Mouse (Mus musculus): ENCODE data around the gene Fgf14. TPM values are rescaled to one million over a fixed set of nuclear protein-coding genes. Genes with fewer than 3 reads are reported as not detected.
"Not testable (repeated sequence)": the region's sequence is repeated elsewhere in the genome, so short reads cannot be mapped to it uniquely, and the experiment has no call there.

Fgf14 gene
- polyA plus RNA-seq, 1 experiment from 2014 or later, result 0.59 TPM

- not testable (repeated sequence) for H3K4me2 ChIP-seq; H3K36me3 ChIP-seq (ENCODE audit: control insufficient read depth, insufficient read depth, low read length)
Observed at GRCm38 (mm10) chr14:124535376-124535775, 141.6 kb downstream of the Fgf14 start.

GRCm38 (mm10) chr14:124532051-124532450 is 144.9 kb downstream of the Fgf14 start:
- no peak overlapping the region for H3K4me2 ChIP-seq
- no peaks in the 10 kb centered on the region for H3K9me3 ChIP-seq (replicated peaks; ENCODE audit: control insufficient read depth, low read length)
- no peaks in the 10 kb centered on the region for H3K4me1 ChIP-seq (ENCODE audit: control insufficient read depth, insufficient read depth, low read length)
- ATAC-seq (replicated peaks; ENCODE audit: insufficient number of reproducible peaks, low FRiP score, low TSS enrichment), result no peak
- no peaks in the 10 kb centered on the region for H3K27me3 ChIP-seq (ENCODE audit: control insufficient read depth, insufficient read depth, low read length)
- H3K4me3 ChIP-seq (ENCODE audit: low read depth, low read length), result no peak overlapping the region
- no peaks in the 10 kb centered on the region for H3K36me3 ChIP-seq (ENCODE audit: control insufficient read depth, insufficient read depth, low read length)
- no peak overlapping the region for H3K9ac ChIP-seq (ENCODE audit: low read depth, low read length)
- 68% methylated on average over 1 of the region's 1 CpGs for WGBS (ENCODE audit: insufficient replicate concordance)
- no peak overlapping the region for H3K27ac ChIP-seq (ENCODE audit: low read depth, low read length)

More at GRCm38 (mm10) chr14:124535376-124535775, 141.6 kb downstream of the Fgf14 start:
- H3K27me3 ChIP-seq (ENCODE audit: control insufficient read depth, insufficient read depth, low read length); H3K4me1 ChIP-seq (ENCODE audit: control insufficient read depth, insufficient read depth, low read length); H3K27ac ChIP-seq (ENCODE audit: low read depth, low read length); H3K9ac ChIP-seq (ENCODE audit: low read depth, low read length); H3K9me3 ChIP-seq (replicated peaks; ENCODE audit: control insufficient read depth, low read length); ATAC-seq (replicated peaks; ENCODE audit: insufficient number of reproducible peaks, low FRiP score, low TSS enrichment); H3K4me3 ChIP-seq (ENCODE audit: low read depth, low read length): not testable (repeated sequence)
- WGBS (ENCODE audit: insufficient replicate concordance), result 68% methylated on average over 2 of the region's 2 CpGs

GRCm38 (mm10) chr14:124512009-124512408 is 164.9 kb downstream of the Fgf14 start:
- no peak for ATAC-seq (replicated peaks; ENCODE audit: insufficient number of reproducible peaks, low FRiP score, low TSS enrichment)
- no peaks in the 10 kb centered on the region for H3K36me3 ChIP-seq (ENCODE audit: control insufficient read depth, insufficient read depth, low read length)
- 75% methylated on average over 1 of the region's 1 CpGs for WGBS (ENCODE audit: insufficient replicate concordance)

GRCm38 (mm10) chr14:124488971-124489370 is 188.0 kb downstream of the Fgf14 start:
- Histone ChIP-seq H3K4me1 (ENCODE audit: control insufficient read depth, insufficient read depth, low read length) (no peaks in the 10 kb centered on the region), H3K4me2 (no peak overlapping the region), H3K9me3 (replicated peaks; ENCODE audit: control insufficient read depth, low read length) (no peaks in the 10 kb centered on the region), H3K27ac (ENCODE audit: low read depth, low read length) (no peak overlapping the region), H3K4me3 (ENCODE audit: low read depth, low read length) (no peak overlapping the region), H3K36me3 (ENCODE audit: control insufficient read depth, insufficient read depth, low read length) (no peaks in the 10 kb centered on the region), H3K27me3 (ENCODE audit: control insufficient read depth, insufficient read depth, low read length) (no peaks in the 10 kb centered on the region), H3K9ac (ENCODE audit: low read depth, low read length) (no peak overlapping the region)
- WGBS (ENCODE audit: insufficient replicate concordance), result 81% methylated on average over 1 of the region's 1 CpGs
- no peak for ATAC-seq (replicated peaks; ENCODE audit: insufficient number of reproducible peaks, low FRiP score, low TSS enrichment)

More at GRCm38 (mm10) chr14:124512009-124512408, 164.9 kb downstream of the Fgf14 start:
- H3K4me1 ChIP-seq (ENCODE audit: control insufficient read depth, insufficient read depth, low read length), result no peaks in the 10 kb centered on the region
- no peak overlapping the region for H3K9ac ChIP-seq (ENCODE audit: low read depth, low read length)
- H3K9me3 ChIP-seq (replicated peaks; ENCODE audit: control insufficient read depth, low read length), result no peaks in the 10 kb centered on the region
- no peaks in the 10 kb centered on the region for H3K27me3 ChIP-seq (ENCODE audit: control insufficient read depth, insufficient read depth, low read length)
- H3K4me2 ChIP-seq, result no peak overlapping the region
- no peak overlapping the region for H3K27ac ChIP-seq (ENCODE audit: low read depth, low read length)
- H3K4me3 ChIP-seq (ENCODE audit: low read depth, low read length), result no peak overlapping the region

- ATAC-seq (replicated peaks; ENCODE audit: insufficient number of reproducible peaks, low FRiP score, low TSS enrichment), result no peak
- Histone ChIP-seq H3K36me3 (ENCODE audit: control insufficient read depth, insufficient read depth, low read length) (no peaks in the 10 kb centered on the region), H3K4me3 (ENCODE audit: low read depth, low read length) (no peak overlapping the region), H3K4me1 (ENCODE audit: control insufficient read depth, insufficient read depth, low read length) (no peaks in the 10 kb centered on the region), H3K9ac (ENCODE audit: low read depth, low read length) (no peak overlapping the region), H3K4me2 (no peak overlapping the region), H3K27me3 (ENCODE audit: control insufficient read depth, insufficient read depth, low read length) (no peaks in the 10 kb centered on the region), H3K27ac (ENCODE audit: low read depth, low read length) (no peak overlapping the region), H3K9me3 (replicated peaks; ENCODE audit: control insufficient read depth, low read length) (no peaks in the 10 kb centered on the region)
- WGBS (ENCODE audit: insufficient replicate concordance), result 78% methylated on average over 1 of the region's 1 CpGs
Observed at GRCm38 (mm10) chr14:124485261-124485660, 191.7 kb downstream of the Fgf14 start.

- H3K36me3 ChIP-seq (ENCODE audit: control insufficient read depth, insufficient read depth, low read length), result no peaks in the 10 kb centered on the region
- H3K9me3 ChIP-seq (replicated peaks; ENCODE audit: control insufficient read depth, low read length), result no peaks in the 10 kb centered on the region
- no peak for ATAC-seq (replicated peaks; ENCODE audit: insufficient number of reproducible peaks, low FRiP score, low TSS enrichment)
- H3K4me3 ChIP-seq (ENCODE audit: low read depth, low read length), result no peak overlapping the region
- no peak overlapping the region for H3K9ac ChIP-seq (ENCODE audit: low read depth, low read length)
- H3K4me1 ChIP-seq (ENCODE audit: control insufficient read depth, insufficient read depth, low read length), result no peaks in the 10 kb centered on the region
- H3K27me3 ChIP-seq (ENCODE audit: control insufficient read depth, insufficient read depth, low read length), result no peaks in the 10 kb centered on the region
- H3K4me2 ChIP-seq, result no peak overlapping the region
- no peak overlapping the region for H3K27ac ChIP-seq (ENCODE audit: low read depth, low read length)
- 64% methylated on average over 2 of the region's 2 CpGs for WGBS (ENCODE audit: insufficient replicate concordance)
Observed at GRCm38 (mm10) chr14:124474066-124474667, 202.8 kb downstream of the Fgf14 start.

- no peak overlapping the region for H3K27ac ChIP-seq (ENCODE audit: low read depth, low read length)
- 63% methylated on average over 2 of the region's 2 CpGs for WGBS (ENCODE audit: insufficient replicate concordance)
- no peaks in the 10 kb centered on the region for H3K36me3 ChIP-seq (ENCODE audit: control insufficient read depth, insufficient read depth, low read length)
- no peak overlapping the region for H3K4me3 ChIP-seq (ENCODE audit: low read depth, low read length)
- H3K4me2 ChIP-seq, result no peak overlapping the region
- no peak for ATAC-seq (replicated peaks; ENCODE audit: insufficient number of reproducible peaks, low FRiP score, low TSS enrichment)
- H3K9me3 ChIP-seq (replicated peaks; ENCODE audit: control insufficient read depth, low read length), result no peaks in the 10 kb centered on the region
- H3K4me1 ChIP-seq (ENCODE audit: control insufficient read depth, insufficient read depth, low read length), result no peaks in the 10 kb centered on the region
- no peaks in the 10 kb centered on the region for H3K27me3 ChIP-seq (ENCODE audit: control insufficient read depth, insufficient read depth, low read length)
- no peak overlapping the region for H3K9ac ChIP-seq (ENCODE audit: low read depth, low read length)
Observed at GRCm38 (mm10) chr14:124470909-124471308, 206.0 kb downstream of the Fgf14 start.

GRCm38 (mm10) chr14:124455120-124455519 is 221.8 kb downstream of the Fgf14 start:
- no peak overlapping the region for H3K9ac ChIP-seq (ENCODE audit: low read depth, low read length)
- H3K36me3 ChIP-seq (ENCODE audit: control insufficient read depth, insufficient read depth, low read length), result no peaks in the 10 kb centered on the region
- H3K27me3 ChIP-seq (ENCODE audit: control insufficient read depth, insufficient read depth, low read length), result no peaks in the 10 kb centered on the region
- H3K4me1 ChIP-seq (ENCODE audit: control insufficient read depth, insufficient read depth, low read length), result no peaks in the 10 kb centered on the region
- WGBS (ENCODE audit: insufficient replicate concordance), result 81% methylated on average over 1 of the region's 1 CpGs
- H3K9me3 ChIP-seq (replicated peaks; ENCODE audit: control insufficient read depth, low read length), result no peaks in the 10 kb centered on the region
- H3K4me3 ChIP-seq (ENCODE audit: low read depth, low read length), result no peak overlapping the region
- no peak overlapping the region for H3K27ac ChIP-seq (ENCODE audit: low read depth, low read length)
- no peak overlapping the region for H3K4me2 ChIP-seq
- ATAC-seq (replicated peaks; ENCODE audit: insufficient number of reproducible peaks, low FRiP score, low TSS enrichment), result no peak

- Histone ChIP-seq H3K36me3 (ENCODE audit: control insufficient read depth, insufficient read depth, low read length) (no peaks in the 10 kb centered on the region), H3K4me2 (no peak overlapping the region), H3K27ac (ENCODE audit: low read depth, low read length) (no peak overlapping the region), H3K4me3 (ENCODE audit: low read depth, low read length) (no peak overlapping the region), H3K9me3 (replicated peaks; ENCODE audit: control insufficient read depth, low read length) (no peaks in the 10 kb centered on the region), H3K27me3 (ENCODE audit: control insufficient read depth, insufficient read depth, low read length) (no peaks in the 10 kb centered on the region), H3K4me1 (ENCODE audit: control insufficient read depth, insufficient read depth, low read length) (no peaks in the 10 kb centered on the region), H3K9ac (ENCODE audit: low read depth, low read length) (no peak overlapping the region)
- no peak for ATAC-seq (replicated peaks; ENCODE audit: insufficient number of reproducible peaks, low FRiP score, low TSS enrichment)
- WGBS (ENCODE audit: insufficient replicate concordance), result 68% methylated on average over 2 of the region's 2 CpGs
Observed at GRCm38 (mm10) chr14:124446096-124446840, 230.7 kb downstream of the Fgf14 start.

Measured in heart, embryonic 11.5 days (tissue).